Mouse (Mus musculus): ENCODE measurements around the gene Ctsk. TPM values are rescaled to one million over a fixed set of nuclear protein-coding genes. Genes with fewer than 3 reads are reported as not detected.

Gene Ctsk
- total and polyA plus RNA-seq, 2 experiments from 2014 or later: 3.6 to 7.7 TPM

DNA sequence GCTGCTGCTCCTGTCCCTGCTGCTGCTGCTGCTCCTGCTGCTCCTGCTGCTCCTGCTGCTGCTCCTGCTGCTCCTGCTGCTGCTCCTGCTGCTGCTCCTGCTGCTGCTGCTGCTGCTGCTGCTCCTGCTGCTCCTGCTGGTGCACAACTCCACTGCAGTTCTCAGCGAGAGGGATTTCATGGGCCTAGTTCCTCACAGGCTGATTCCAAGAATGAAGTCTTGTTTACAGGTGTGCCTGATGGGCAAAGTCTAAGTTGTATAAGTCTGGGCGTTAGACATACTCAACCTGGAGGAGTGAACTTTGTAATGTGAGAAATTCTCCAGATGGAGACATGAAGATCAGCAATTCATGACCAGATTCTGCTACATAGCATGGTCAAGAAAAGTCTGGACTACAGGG is 25.6 kb downstream of the Ctsk start:
- H3K36me3 ChIP-seq (ENCODE audit: insufficient read depth, low read length): no peaks in the 10 kb centered on the region
- ATAC-seq (ENCODE audit: low FRiP score) (no peak), DNase-seq (ENCODE audit: low spot score) (no peak)
- no peaks in the 10 kb centered on the region for H3K4me1 ChIP-seq (ENCODE audit: insufficient read depth, low read length)
- H3K4me3 ChIP-seq (ENCODE audit: low read depth, low read length): no peak overlapping the region
- H3K9ac ChIP-seq (replicated peaks; ENCODE audit: low read length, poor library complexity, severe bottlenecking): no peak overlapping the region
- WGBS: 67% methylated on average over 2 of the region's 2 CpGs
- H3K27ac ChIP-seq (ENCODE audit: low read depth, low read length): no peak overlapping the region
- H3K4me2 ChIP-seq (ENCODE audit: low read depth, low read length, poor library complexity, severe bottlenecking): no peak overlapping the region
- no peaks in the 10 kb centered on the region for H3K9me3 ChIP-seq (ENCODE audit: low read length)
- no peaks in the 10 kb centered on the region for H3K27me3 ChIP-seq (ENCODE audit: insufficient read depth, low read length)
- no peak for TF ChIP-seq CTCF (IDR thresholded peaks at IDR 0.05)

GRCm38 (mm10) chr3:95526111-95526510 is 27.1 kb downstream of the Ctsk start:
- Histone ChIP-seq H3K4me2 (ENCODE audit: low read depth, low read length, poor library complexity, severe bottlenecking) (no peak overlapping the region), H3K27ac (ENCODE audit: low read depth, low read length) (no peak overlapping the region)

GRCm38 (mm10) chr3:95526622-95527211 is 27.7 kb downstream of the Ctsk start, which contains the start of gene Ctss:
Gene Ctss, plus strand, starts transcription at chr3:95526786.
- Histone ChIP-seq H3K4me1 (ENCODE audit: insufficient read depth, low read length) (no peaks in the 10 kb centered on the region), H3K27ac (ENCODE audit: low read depth, low read length) (no peak within 1 kb of the TSS), H3K9me3 (ENCODE audit: low read length) (no peaks in the 10 kb centered on the region), H3K4me2 (ENCODE audit: low read depth, low read length, poor library complexity, severe bottlenecking) (no peak within 1 kb of the TSS), H3K4me3 (ENCODE audit: low read depth, low read length) (no peak within 1 kb of the TSS), H3K36me3 (ENCODE audit: insufficient read depth, low read length) (no peaks in the 10 kb centered on the region), H3K9ac (replicated peaks; ENCODE audit: low read length, poor library complexity, severe bottlenecking) (no peak within 1 kb of the TSS), H3K27me3 (ENCODE audit: insufficient read depth, low read length) (no peaks in the 10 kb centered on the region)
- whole genome bisulfite sequencing: 89% methylated on average over 8 of the region's 8 CpGs
- DNase-seq (ENCODE audit: low spot score) (no peak), ATAC-seq (ENCODE audit: low FRiP score) (no peak)
- TF ChIP-seq CTCF (IDR thresholded peaks at IDR 0.05): no peak

More at GRCm38 (mm10) chr3:95526111-95526510, 27.1 kb downstream of the Ctsk start:
- no peak for TF ChIP-seq CTCF (IDR thresholded peaks at IDR 0.05)
- H3K4me1 ChIP-seq (ENCODE audit: insufficient read depth, low read length): no peaks in the 10 kb centered on the region
- no peaks in the 10 kb centered on the region for H3K27me3 ChIP-seq (ENCODE audit: insufficient read depth, low read length)
- ATAC-seq (ENCODE audit: low FRiP score) (no peak), DNase-seq (ENCODE audit: low spot score) (no peak)
- H3K9me3 ChIP-seq (ENCODE audit: low read length): no peaks in the 10 kb centered on the region
- H3K4me3 ChIP-seq (ENCODE audit: low read depth, low read length): no peak overlapping the region
- no peaks in the 10 kb centered on the region for H3K36me3 ChIP-seq (ENCODE audit: insufficient read depth, low read length)
- no peak overlapping the region for H3K9ac ChIP-seq (replicated peaks; ENCODE audit: low read length, poor library complexity, severe bottlenecking)

GRCm38 (mm10) chr3:95529814-95530213 is 30.8 kb downstream of the Ctsk start:
- Histone ChIP-seq H3K9me3 (ENCODE audit: low read length) (no peaks in the 10 kb centered on the region), H3K4me1 (ENCODE audit: insufficient read depth, low read length) (no peaks in the 10 kb centered on the region), H3K4me2 (ENCODE audit: low read depth, low read length, poor library complexity, severe bottlenecking) (no peak overlapping the region), H3K27ac (ENCODE audit: low read depth, low read length) (no peak overlapping the region), H3K27me3 (ENCODE audit: insufficient read depth, low read length) (no peaks in the 10 kb centered on the region), H3K9ac (replicated peaks; ENCODE audit: low read length, poor library complexity, severe bottlenecking) (no peak overlapping the region), H3K4me3 (ENCODE audit: low read depth, low read length) (no peak overlapping the region), H3K36me3 (ENCODE audit: insufficient read depth, low read length) (no peaks in the 10 kb centered on the region)
- DNase-seq (ENCODE audit: low spot score) (no peak), ATAC-seq (ENCODE audit: low FRiP score) (no peak)
- 88% methylated on average over 6 of the region's 6 CpGs for WGBS
- no peak for TF ChIP-seq CTCF (IDR thresholded peaks at IDR 0.05)

- no peak for TF ChIP-seq CTCF (IDR thresholded peaks at IDR 0.05)
- no peak for DNase-seq (ENCODE audit: low spot score)
- H3K4me2 ChIP-seq (ENCODE audit: low read depth, low read length, poor library complexity, severe bottlenecking): no peak overlapping the region
- ATAC-seq (ENCODE audit: low FRiP score): no peak
- no peaks in the 10 kb centered on the region for H3K4me1 ChIP-seq (ENCODE audit: insufficient read depth, low read length)
- H3K27ac ChIP-seq (ENCODE audit: low read depth, low read length): no peak overlapping the region
- H3K9ac ChIP-seq (replicated peaks; ENCODE audit: low read length, poor library complexity, severe bottlenecking): no peak overlapping the region
- H3K27me3 ChIP-seq (ENCODE audit: insufficient read depth, low read length): no peaks in the 10 kb centered on the region
- no peaks in the 10 kb centered on the region for H3K36me3 ChIP-seq (ENCODE audit: insufficient read depth, low read length)
- H3K4me3 ChIP-seq (ENCODE audit: low read depth, low read length): no peak overlapping the region
- no peaks in the 10 kb centered on the region for H3K9me3 ChIP-seq (ENCODE audit: low read length)
- 84% methylated on average over 1 of the region's 1 CpGs for WGBS
Observed at GRCm38 (mm10) chr3:95531025-95531424, 32.0 kb downstream of the Ctsk start.

- no peaks in the 10 kb centered on the region for H3K27me3 ChIP-seq (ENCODE audit: insufficient read depth, low read length)
- ATAC-seq (ENCODE audit: low FRiP score): no peak
- H3K36me3 ChIP-seq (ENCODE audit: insufficient read depth, low read length): no peaks in the 10 kb centered on the region
- H3K4me1 ChIP-seq (ENCODE audit: insufficient read depth, low read length): no peaks in the 10 kb centered on the region
- H3K9me3 ChIP-seq (ENCODE audit: low read length): no peaks in the 10 kb centered on the region
- no peak overlapping the region for H3K9ac ChIP-seq (replicated peaks; ENCODE audit: low read length, poor library complexity, severe bottlenecking)
- DNase-seq (ENCODE audit: low spot score): no peak
- H3K4me3 ChIP-seq (ENCODE audit: low read depth, low read length): no peak overlapping the region
- TF ChIP-seq CTCF (IDR thresholded peaks at IDR 0.05): no peak
- no peak overlapping the region for H3K27ac ChIP-seq (ENCODE audit: low read depth, low read length)
- H3K4me2 ChIP-seq (ENCODE audit: low read depth, low read length, poor library complexity, severe bottlenecking): no peak overlapping the region
- WGBS: 85% methylated on average over 5 of the region's 5 CpGs
Observed at GRCm38 (mm10) chr3:95533364-95533763, 34.3 kb downstream of the Ctsk start.

All from midbrain, postnatal 0 days (tissue).